Mouse (Mus musculus) brain, adult 10 weeks (tissue): ENCODE measurements around the gene Gsto2. TPM values are rescaled to one million over a fixed set of nuclear protein-coding genes. Genes with fewer than 3 reads are reported as not detected.

Experiments used
- polyA plus RNA-seq: library from polyadenylated mRNA; stranded (reverse); fragments of 350-450 nt; fragmentation: Illumina TruSeq; extraction: RNeasy Lipid Tissue Mini Kit (QIAGEN cat#74804); gene quantifications from one replicate; pipeline ENCODE4 v1.2.3, GENCODE M21; 2015; ENCODE audit warnings: low read depth, low replicate concordance

The Gsto2 gene
- polyA plus RNA-seq, result 0.58 TPM

GRCm38 (mm10) chr19:47865353-47865947 lies at the start of gene Gsto2:
Gsto2 (plus strand) TSS chr19:47865534.

GRCm38 (mm10) chr19:47854796-47855783 lies 10.2 kb upstream of the Gsto2 start, which contains the start of gene Gsto1:
Gsto1 (plus strand) TSS chr19:47854970.

GRCm38 (mm10) chr19:47919126-47919965 lies 54.0 kb downstream of the Gsto2 start, which contains the start of the genes Cfap43 and Itprip:
Cfap43 (minus strand) TSS chr19:47919287.
Itprip (minus strand) TSS chr19:47919299.

Other genes starting within 250 kb of the Gsto2 start
- 1.0 TPM for gene Col17a1, start 173.4 kb upstream of the Gsto2 start, polyA plus RNA-seq
- 117 TPM for gene Sfr1, start 133.9 kb upstream of the Gsto2 start, polyA plus RNA-seq
- gene Gsto1, start 10.6 kb upstream of the Gsto2 start, polyA plus RNA-seq, result 57.5 TPM
- gene Cfap43, start 53.8 kb downstream of the Gsto2 start, polyA plus RNA-seq, result 1.3 TPM
- 0.49 TPM for gene Itprip, start 53.8 kb downstream of the Gsto2 start, polyA plus RNA-seq
- 0.34 TPM for gene Cfap58, start 72.1 kb downstream of the Gsto2 start, polyA plus RNA-seq